Mouse (Mus musculus) Muller cell, postnatal 12 days (primary cell): ENCODE measurements at regions not wholly inside any gene's neighbourhood (a gene's known extent, or its start where the extent isn't known, plus 50 kb on each side); places are given as distances from the start of the nearest gene placed in this dataset.
"Not testable (repeated sequence)": the region's sequence is repeated elsewhere in the genome, so short reads cannot be mapped to it uniquely, and the experiment has no call there.

ENCODE experiments used
- DNase-seq: peaks from one replicate; pipeline ENCODE4 v3.0.0-alpha.2; 2015; ENCODE audit errors: inconsistent ontology term

GRCm38 (mm10) chr1:88752332-88752731, 50.3 kb upstream of the Arl4c start:
- DNase-seq, result peak; percentile 45

GRCm38 (mm10) chr1:88756658-88757057, 54.6 kb upstream of the Arl4c start:
- DNase-seq, result peak; percentile 61

- DNase-seq, result peak; percentile 65
Measured at GRCm38 (mm10) chr1:88757162-88757561, 55.1 kb upstream of the Arl4c start.

GRCm38 (mm10) chr1:88757746-88758145, 55.7 kb upstream of the Arl4c start:
- DNase-seq, result peak; percentile 35

GRCm38 (mm10) chr1:88760643-88761042, 58.6 kb upstream of the Arl4c start:
- no peak for DNase-seq

GRCm38 (mm10) chr1:88761121-88761520, 59.1 kb upstream of the Arl4c start:
- DNase-seq, result no peak

GRCm38 (mm10) chr1:88763725-88764364, 61.8 kb upstream of the Arl4c start:
- peak; percentile 35 for DNase-seq

- no peak for DNase-seq
Measured at GRCm38 (mm10) chr1:88764478-88764877, 62.5 kb upstream of the Arl4c start.

GRCm38 (mm10) chr1:88777009-88777408, 75.0 kb upstream of the Arl4c start:
- DNase-seq, result no peak

GRCm38 (mm10) chr1:88780262-88780661, 78.2 kb upstream of the Arl4c start:
- DNase-seq, result no peak

- DNase-seq, result no peak
Measured at GRCm38 (mm10) chr1:88783083-88783482, 81.1 kb upstream of the Arl4c start.

GRCm38 (mm10) chr1:88784866-88785620, 83.0 kb upstream of the Arl4c start:
- no peak for DNase-seq

GRCm38 (mm10) chr1:88786066-88786465, 84.0 kb upstream of the Arl4c start:
- no peak for DNase-seq

GRCm38 (mm10) chr1:88790674-88791073, 88.7 kb upstream of the Arl4c start:
- DNase-seq, result no peak

- DNase-seq, result no peak
Measured at GRCm38 (mm10) chr1:88794926-88795325, 92.9 kb upstream of the Arl4c start.

- DNase-seq, result no peak
Measured at GRCm38 (mm10) chr1:88798473-88798872, 96.5 kb upstream of the Arl4c start.

- DNase-seq, result no peak
Measured at GRCm38 (mm10) chr1:88798874-88799273, 96.9 kb upstream of the Arl4c start.

GRCm38 (mm10) chr1:88799343-88799742, 97.3 kb upstream of the Arl4c start:
- DNase-seq, result peak; percentile 27

GRCm38 (mm10) chr1:88799789-88800188, 97.8 kb upstream of the Arl4c start:
- DNase-seq, result no peak

- no peak for DNase-seq
Measured at GRCm38 (mm10) chr1:88800411-88800810, 98.4 kb upstream of the Arl4c start.

GRCm38 (mm10) chr1:88801151-88801550, 99.1 kb upstream of the Arl4c start:
- not testable (repeated sequence) for DNase-seq

- DNase-seq, result no peak
Measured at GRCm38 (mm10) chr1:88806960-88807359, 104.9 kb upstream of the Arl4c start.

- DNase-seq, result no peak
Measured at GRCm38 (mm10) chr1:88807901-88808300, 105.9 kb upstream of the Arl4c start.
